Mouse (Mus musculus) left cerebral cortex, adult 8-10 months (tissue): ENCODE results near the gene S100a7a. TPM values are rescaled to one million over a fixed set of nuclear protein-coding genes. Genes with fewer than 3 reads are reported as not detected.

Source experiments
- total RNA-seq, 4 experiments: library from RNA; stranded (reverse); gene quantifications; 2 replicates each; pipeline ENCODE4 v1.2.4; 2022

The S100a7a gene
- total RNA-seq, 4 experiments from 2014 or later = 0.38 to 1.1 (median 0.91) TPM

Other genes starting within 250 kb of the S100a7a start
- 10 to 100 TPM; 55.1 to 59.9 (median 59.0) TPM for gene Ints3, start 220.4 kb upstream of the S100a7a start, total RNA-seq
- 1 to 10 TPM; 4.2 to 6.0 (median 5.0) TPM for gene Npr1, start 188.2 kb upstream of the S100a7a start, total RNA-seq
- gene Ilf2, start 177.9 kb upstream of the S100a7a start, total RNA-seq = 10 to 100 TPM; 84.9 to 98.9 (median 93.3) TPM
- gene Snapin, start 163.0 kb upstream of the S100a7a start, total RNA-seq = 10 to 100 TPM; 62.4 to 74.7 (median 67.1) TPM
- gene Chtop, start 144.5 kb upstream of the S100a7a start, total RNA-seq = 100 to 1,000 TPM; 162 to 170 (median 167) TPM
- gene S100a1, start 139.6 kb upstream of the S100a7a start, total RNA-seq = 100 to 1,000 TPM; 122 to 162 (median 132) TPM
- gene S100a13, start 139.6 kb upstream of the S100a7a start, total RNA-seq = 10 to 100 TPM; 17.1 to 26.1 (median 20.5) TPM
- gene S100a14, start 127.2 kb upstream of the S100a7a start, total RNA-seq = under 1 TPM in 1 of 4 experiments, not detected in 3; 0.63 TPM
- gene S100a16, start 116.8 kb upstream of the S100a7a start, total RNA-seq = 100 to 1,000 TPM in 2 of 4 experiments, 10 to 100 TPM in 2; 85.4 to 115 (median 102) TPM
- gene S100a3, start 93.4 kb upstream of the S100a7a start, total RNA-seq = 1 to 10 TPM in 3 of 4 experiments, under 1 TPM in 1; 0.74 to 1.9 (median 1.5) TPM
- gene S100a2, start 63.8 kb upstream of the S100a7a start, total RNA-seq = not detected
- not detected for gene Gm42674, start 52.1 kb upstream of the S100a7a start, total RNA-seq
- 1 to 10 TPM; 2.5 to 5.5 (median 4.9) TPM for gene S100a4, start 50.2 kb upstream of the S100a7a start, total RNA-seq
- 1 to 10 TPM in 1 of 4 experiments, not detected in 3; 1.1 TPM for gene S100a5, start 45.5 kb upstream of the S100a7a start, total RNA-seq
- gene S100a6, start 41.1 kb upstream of the S100a7a start, total RNA-seq = 10 to 100 TPM; 24.1 to 52.2 (median 38.7) TPM
- gene S100a8, start 15.0 kb downstream of the S100a7a start, total RNA-seq = 1 to 10 TPM in 1 of 4 experiments, not detected in 3; 1.7 TPM
- gene S100a9, start 41.7 kb downstream of the S100a7a start, total RNA-seq = not detected
- gene Pglyrp4, start 72.9 kb downstream of the S100a7a start, total RNA-seq = not detected
- gene Gm5849, start 123.9 kb downstream of the S100a7a start, total RNA-seq = not detected